Mouse (Mus musculus) kidney, embryonic 14.5 days (tissue): ENCODE results near the gene Meiob. TPM values are rescaled to one million over a fixed set of nuclear protein-coding genes. Genes with fewer than 3 reads are reported as not detected.

ENCODE experiments used
- ATAC-seq: fragments of 200-750 bp; cut with Nextera tagmentation; 2 replicates; pipeline ENCODE4 v1.8.0; 2017; ENCODE audit warnings: moderate number of reproducible peaks, mild to moderate bottlenecking, moderate TSS enrichment, moderate library complexity; ENCODE audit not compliant: low FRiP score, low TSS enrichment
- H3K27ac ChIP-seq: fragments of 300-500 bp; sonication (generic); 2 replicates; pipeline ENCODE4 v1.5.1; 2014; ENCODE audit warnings: low read depth, mild to moderate bottlenecking, low read length, moderate library complexity, mixed read lengths
- H3K27me3 ChIP-seq: fragments of 300-500 bp; sonication (generic); 2 replicates; pipeline ENCODE4 v1.6.1; 2014; ENCODE audit warnings: mild to moderate bottlenecking, low read length; ENCODE audit not compliant: control insufficient read depth, insufficient read depth
- H3K36me3 ChIP-seq: fragments of 300-500 bp; sonication (generic); 2 replicates; pipeline ENCODE4 v1.6.1; 2014; ENCODE audit warnings: low read length, mixed read lengths; ENCODE audit not compliant: control insufficient read depth, insufficient read depth
- H3K4me1 ChIP-seq: fragments of 300-500 bp; sonication (generic); 2 replicates; pipeline ENCODE4 v1.6.1; 2014; ENCODE audit warnings: low read length, mixed read lengths; ENCODE audit not compliant: control insufficient read depth, insufficient read depth
- H3K4me2 ChIP-seq: fragments of 300-500 bp; sonication (generic); replicated peaks from 2 replicates; pipeline ENCODE4 v1.6.1; 2014; ENCODE audit warnings: low read depth, mild to moderate bottlenecking, low read length
- H3K4me3 ChIP-seq: fragments of 300-500 bp; sonication (generic); 2 replicates; pipeline ENCODE4 v1.5.1; 2014; ENCODE audit warnings: mild to moderate bottlenecking, low read length
- H3K9ac ChIP-seq: fragments of 300-500 bp; sonication (generic); 2 replicates; pipeline ENCODE4 v1.6.1; 2014; ENCODE audit warnings: low read depth, mild to moderate bottlenecking, low read length, moderate library complexity
- H3K9me3 ChIP-seq: fragments of 300-500 bp; sonication (generic); 2 replicates; pipeline ENCODE4 v1.6.1; 2016; ENCODE audit warnings: low read length; ENCODE audit not compliant: control insufficient read depth
- WGBS: fragments of 180-500 bp; shearing (Covaris S2); extraction: QIAGEN DNeasy Blood & Tissue Kit; methylation state at CpG from one replicate; pipeline ENCODE4 v1.1.7; 2014; 5-methylcytosine and 5-hydroxymethylcytosine counted together
- polyA plus RNA-seq: library from polyadenylated mRNA; unstranded; fragments of >200 nt; fragmentation: Nextera tagmentation; extraction: Ambion mirVana; gene quantifications from 2 replicates; pipeline ENCODE4 v1.2.1, GENCODE M21; 2014

The Meiob gene
- polyA plus RNA-seq, 1 experiment from 2014 or later = not detected

- Histone ChIP-seq H3K9ac (no peak overlapping the region), H3K27me3 (no peaks in the 10 kb centered on the region; the same call in 1 of the 2 replicates), H3K4me3 (no peak overlapping the region), H3K36me3 (no peaks in the 10 kb centered on the region), H3K27ac (no peak overlapping the region), H3K9me3 (no peaks in the 10 kb centered on the region), H3K4me2 (no peak overlapping the region), H3K4me1 (no peaks in the 10 kb centered on the region)
- no peak for ATAC-seq
- WGBS = 52% methylated on average over 2 of the region's 2 CpGs
These were observed 27.0 kb upstream of the Meiob start for GRCm38 (mm10) chr17:24777073-24777472.

GRCm38 (mm10) chr17:24780821-24781220, 23.3 kb upstream of the Meiob start:
- no peak overlapping the region for H3K27ac ChIP-seq
- H3K4me2 ChIP-seq = no peak overlapping the region
- no peaks in the 10 kb centered on the region for H3K9me3 ChIP-seq
- H3K27me3 ChIP-seq = no peaks in the 10 kb centered on the region
- no peak overlapping the region for H3K4me3 ChIP-seq
- ATAC-seq = no peak
- 88% methylated on average over 2 of the region's 2 CpGs for WGBS
- no peak overlapping the region for H3K9ac ChIP-seq
- no peaks in the 10 kb centered on the region for H3K36me3 ChIP-seq
- H3K4me1 ChIP-seq = no peaks in the 10 kb centered on the region

GRCm38 (mm10) chr17:24792190-24792589, 11.9 kb upstream of the Meiob start:
- H3K27ac ChIP-seq = no peak overlapping the region
- WGBS = 30% methylated on average over 8 of the region's 8 CpGs
- no peak overlapping the region for H3K4me3 ChIP-seq
- no peaks in the 10 kb centered on the region for H3K27me3 ChIP-seq
- peak; percentile 62; the same call in 1 of the 2 replicates for ATAC-seq
- no peaks in the 10 kb centered on the region for H3K36me3 ChIP-seq
- no peaks in the 10 kb centered on the region for H3K9me3 ChIP-seq
- no peak overlapping the region for H3K4me2 ChIP-seq
- H3K9ac ChIP-seq = no peak overlapping the region
- H3K4me1 ChIP-seq = no peaks in the 10 kb centered on the region

GRCm38 (mm10) chr17:24794791-24795190, 9.3 kb upstream of the Meiob start:
- 44% methylated on average over 12 of the region's 12 CpGs for WGBS
- H3K36me3 ChIP-seq = no peaks in the 10 kb centered on the region
- no peak overlapping the region for H3K4me2 ChIP-seq
- H3K9ac ChIP-seq = no peak overlapping the region
- ATAC-seq = no peak
- no peaks in the 10 kb centered on the region for H3K9me3 ChIP-seq
- H3K4me1 ChIP-seq = no peaks in the 10 kb centered on the region
- H3K27me3 ChIP-seq = no peaks in the 10 kb centered on the region
- no peak overlapping the region for H3K27ac ChIP-seq
- no peak overlapping the region for H3K4me3 ChIP-seq

- ATAC-seq = no peak
- Histone ChIP-seq H3K27ac (no peak overlapping the region), H3K4me3 (no peak overlapping the region), H3K9me3 (no peaks in the 10 kb centered on the region), H3K9ac (no peak overlapping the region), H3K36me3 (no peaks in the 10 kb centered on the region), H3K4me2 (no peak overlapping the region), H3K4me1 (no peaks in the 10 kb centered on the region), H3K27me3 (no peaks in the 10 kb centered on the region)
- 72% methylated on average over 3 of the region's 3 CpGs for WGBS
These were observed 7.1 kb upstream of the Meiob start for GRCm38 (mm10) chr17:24796969-24797368.

GRCm38 (mm10) chr17:24798229-24798628, 5.9 kb upstream of the Meiob start:
- Histone ChIP-seq H3K36me3 (no peaks in the 10 kb centered on the region), H3K27ac (no peak overlapping the region), H3K4me3 (no peak overlapping the region), H3K9ac (no peak overlapping the region), H3K4me2 (no peak overlapping the region), H3K4me1 (no peaks in the 10 kb centered on the region), H3K9me3 (no peaks in the 10 kb centered on the region), H3K27me3 (no peaks in the 10 kb centered on the region)
- 50% methylated on average over 9 of the region's 9 CpGs for WGBS
- ATAC-seq = no peak

- Histone ChIP-seq H3K4me2 (no peak overlapping the region), H3K9me3 (no peaks in the 10 kb centered on the region), H3K27ac (no peak overlapping the region), H3K4me1 (no peaks in the 10 kb centered on the region), H3K9ac (no peak overlapping the region), H3K36me3 (no peaks in the 10 kb centered on the region), H3K27me3 (no peaks in the 10 kb centered on the region), H3K4me3 (no peak overlapping the region)
- ATAC-seq = no peak
- WGBS = 90% methylated on average over 4 of the region's 4 CpGs
These were observed 4.6 kb upstream of the Meiob start for GRCm38 (mm10) chr17:24799476-24799875.

GRCm38 (mm10) chr17:24800524-24800923, 3.6 kb upstream of the Meiob start:
- no peaks in the 10 kb centered on the region for H3K4me1 ChIP-seq
- no peaks in the 10 kb centered on the region for H3K36me3 ChIP-seq
- no peak overlapping the region for H3K9ac ChIP-seq
- ATAC-seq = no peak
- H3K4me2 ChIP-seq = no peak overlapping the region
- no peak overlapping the region for H3K27ac ChIP-seq
- H3K9me3 ChIP-seq = no peaks in the 10 kb centered on the region
- WGBS = 60% methylated on average over 3 of the region's 3 CpGs
- H3K4me3 ChIP-seq = no peak overlapping the region
- H3K27me3 ChIP-seq = peaks cover 3% of the 10 kb centered on the region; the same call in 1 of the 2 replicates

- H3K27me3 ChIP-seq = no peaks in the 10 kb centered on the region
- H3K27ac ChIP-seq = no peak overlapping the region
- no peaks in the 10 kb centered on the region for H3K4me1 ChIP-seq
- 75% methylated on average over 3 of the region's 3 CpGs for WGBS
- ATAC-seq = no peak
- no peaks in the 10 kb centered on the region for H3K9me3 ChIP-seq
- no peak overlapping the region for H3K4me3 ChIP-seq
- H3K9ac ChIP-seq = no peak overlapping the region
- H3K4me2 ChIP-seq = no peak overlapping the region
- H3K36me3 ChIP-seq = no peaks in the 10 kb centered on the region
These were observed 7.1 kb downstream of the Meiob start for GRCm38 (mm10) chr17:24811211-24811610.
